Mouse (Mus musculus): Measurements from ENCODE around the gene Etl4.

GRCm38 (mm10) chr2:20723990-20724745, 814.6 kb downstream of the Etl4 start:
- TF ChIP-seq EP300 (IDR thresholded peaks at IDR 0.05) (no peak), CTCF (IDR thresholded peaks at IDR 0.05) (no peak)

Data from lung, postnatal 0 days (tissue).